ENCODE assay signal across 9 mouse cellular contexts in the genomic region with DNA sequence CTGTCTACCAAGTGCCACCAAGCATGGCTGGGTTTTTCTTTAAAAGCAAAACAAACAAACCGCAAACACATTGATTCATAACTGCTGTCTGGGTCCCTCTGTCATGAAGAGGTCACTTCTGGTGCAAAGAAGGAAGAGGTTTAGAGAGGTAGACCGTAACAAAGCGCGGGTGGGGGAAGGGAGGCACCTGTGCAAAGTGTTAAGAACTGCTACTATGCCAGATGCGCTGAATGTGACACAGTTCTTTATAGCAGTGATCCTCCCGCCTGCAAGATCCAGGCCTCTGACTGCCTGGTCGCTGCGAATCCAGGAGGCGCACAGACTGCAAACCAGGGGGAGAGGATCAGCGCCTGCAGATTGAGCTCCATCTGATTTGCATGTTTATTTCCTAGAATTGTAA. TPM values are rescaled to one million over a fixed set of nuclear protein-coding genes. Genes with fewer than 3 reads are reported as not detected.
A peak's percentile ranks its signal among the peaks of the same experiment; 100 is the strongest.
DNase-seq lines count a peak whose midpoint lies in the region; ATAC-seq and TF ChIP-seq lines count a peak whose summit lies in the region.
"Had no signal": no experiment of that assay in that cellular context is flagged by ENCODE, and none has a peak within 500 bp of the region (broad histone marks: within the 10 kb centered on the region; RNA-seq: fewer than 3 reads in every experiment).

No protein-coding gene starts in this region.

- peaks cover 15% of the 10 kb centered on the region for H3K4me1 ChIP-seq in hindbrain, postnatal 0 days (ENCODE audit: insufficient read depth, low read length)
- H3K4me1 ChIP-seq in neural tube, embryonic 15.5 days = peaks cover 54% of the 10 kb centered on the region

- no peaks in the 10 kb centered on the region for H3K9me3 ChIP-seq in hindbrain, postnatal 0 days (ENCODE audit: low read length)
- H3K9me3 ChIP-seq in neural tube, embryonic 15.5 days (replicated peaks) = no peaks in the 10 kb centered on the region

- H3K9ac ChIP-seq in hindbrain, postnatal 0 days (replicated peaks; ENCODE audit: low read length) = no peak overlapping the region
- H3K9ac ChIP-seq in neural tube, embryonic 15.5 days (replicated peaks) = no peak overlapping the region

- TF ChIP-seq CTCF in hindbrain, postnatal 0 days (IDR thresholded peaks at IDR 0.05; ENCODE audit: low read depth) = no peak

- ATAC-seq in hindbrain, postnatal 0 days = no peak
- ATAC-seq in neural tube, embryonic 15.5 days (ENCODE audit: low FRiP score) = no peak

- no peaks in the 10 kb centered on the region for H3K36me3 ChIP-seq in hindbrain, postnatal 0 days (ENCODE audit: insufficient read depth, low read length)
- H3K36me3 ChIP-seq in neural tube, embryonic 15.5 days = no peaks in the 10 kb centered on the region

- no peak overlapping the region for H3K27ac ChIP-seq in hindbrain, postnatal 0 days
- peak overlapping the region; percentile 95; the same call in 1 of the 2 replicates for H3K27ac ChIP-seq in neural tube, embryonic 15.5 days (replicated peaks)

- WGBS in hindbrain, postnatal 0 days = 26% methylated on average over 10 of the region's 10 CpGs
- 10% methylated on average over 10 of the region's 10 CpGs for WGBS in neural tube, embryonic 15.5 days

- no peak overlapping the region for H3K4me3 ChIP-seq in hindbrain, postnatal 0 days (ENCODE audit: low read length)
- no peak overlapping the region for H3K4me3 ChIP-seq in neural tube, embryonic 15.5 days (replicated peaks)

- peak; percentile 35 for DNase-seq in kidney, postnatal 10 days
- DNase-seq in kidney, adult 8-10 months = no peak
- DNase-seq in embryo, embryonic 11 days = peak; percentile 73
- DNase-seq in hindbrain, postnatal 0 days (ENCODE audit: low spot score) = no peak
- DNase-seq in adrenal gland, adult 8-10 months = no peak
- DNase-seq in left cerebral cortex, adult 8-10 months (ENCODE audit: low spot score in 2 of 2) = no peak
- DNase-seq in ovary, postnatal 10 days (ENCODE audit: low spot score) = no peak

- H3K27me3 ChIP-seq in hindbrain, postnatal 0 days (ENCODE audit: insufficient read depth, low read length) = no peaks in the 10 kb centered on the region
- no peaks in the 10 kb centered on the region; the same call in 1 of the 2 replicates for H3K27me3 ChIP-seq in neural tube, embryonic 15.5 days (replicated peaks)

- peak overlapping the region; percentile 63; the same call in 1 of the 2 replicates for H3K4me2 ChIP-seq in hindbrain, postnatal 0 days (ENCODE audit: low read depth, low read length)
- peak overlapping the region; percentile 89 for H3K4me2 ChIP-seq in neural tube, embryonic 15.5 days

RNA-seq across cellular contexts. Expression of a gene that starts 0.9 kb away (rescaled TPM):
- total RNA-seq in hindbrain, postnatal 0 days (2014; rRNA removed) = 5.3 and 5.4 TPM in 2 replicates
- polyA plus RNA-seq in hindbrain, postnatal 0 days (2015; fragmentation: Nextera tagmentation; extraction: Ambion mirVana) = 13.2 and 14.2 TPM in 2 replicates
- 16.6 and 17.3 TPM in 2 replicates for polyA plus RNA-seq in neural tube, embryonic 15.5 days (2015; fragmentation: Nextera tagmentation; extraction: Ambion mirVana)
- total RNA-seq in adrenal gland, adult 8-10 months (2022) = 1 to 10 TPM; 5.3 to 9.9 (median 6.5) TPM
- 10 to 100 TPM; 16.0 to 19.6 (median 17.7) TPM for total RNA-seq in left cerebral cortex, adult 8-10 months (2022)
- total RNA-seq: hematopoietic stem cell, adult 5-6 weeks had no signal

Comparison
In these comparisons a context has a peak if more than half of its experiments do, and no peak if none do; other contexts are left out.
1. DNase-seq: peak in kidney, postnatal 10 days (single experiment) and embryo, embryonic 11 days (single experiment); none in kidney, adult 8-10 months (0 of 2), hindbrain, postnatal 0 days (single experiment), adrenal gland, adult 8-10 months (single experiment), left cerebral cortex, adult 8-10 months (0 of 2) and ovary, postnatal 10 days (single experiment).